Mouse (Mus musculus): ENCODE measurements at regions not wholly inside any gene's neighbourhood (a gene's known extent, or its start where the extent isn't known, plus 50 kb on each side); places are given as distances from the start of the nearest gene placed in this dataset.

DNA sequence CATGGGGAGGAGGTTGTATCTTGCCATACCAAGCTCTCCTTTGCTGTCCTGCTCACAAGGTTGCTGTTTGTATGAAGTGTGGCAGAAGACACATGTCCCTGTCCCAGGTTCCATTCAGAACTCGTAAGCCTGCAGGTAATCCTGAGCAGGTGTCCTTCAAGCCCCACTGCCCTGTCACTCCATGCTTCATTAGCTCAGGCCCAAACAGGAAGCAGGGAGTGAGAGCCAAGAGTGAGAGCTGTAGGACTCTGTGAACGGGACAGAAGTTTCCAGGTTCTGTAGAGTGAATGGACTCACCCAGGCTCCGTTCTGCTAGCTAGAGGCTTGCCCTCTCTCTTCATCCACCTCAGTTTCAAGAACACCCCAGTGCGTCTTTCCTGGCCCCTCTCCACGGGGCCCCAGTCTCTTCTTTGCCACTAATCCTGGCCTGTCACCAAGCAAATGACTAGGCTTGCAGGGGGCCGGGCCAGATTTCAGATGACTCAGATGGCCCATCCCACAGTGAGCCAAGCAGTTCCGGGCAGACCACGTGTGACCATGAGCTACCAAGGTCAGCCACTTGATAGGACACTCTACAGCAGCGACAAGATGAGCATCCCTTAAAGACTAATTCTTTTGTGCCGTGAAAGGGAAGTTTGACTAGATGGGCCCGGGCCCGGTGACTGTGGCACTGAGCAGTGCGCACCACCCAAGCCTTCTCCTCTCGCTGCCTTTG lies 54.4 kb upstream of the Ubr2 start:
- no peak for DNase-seq (ENCODE audit: low read depth)

DNA sequence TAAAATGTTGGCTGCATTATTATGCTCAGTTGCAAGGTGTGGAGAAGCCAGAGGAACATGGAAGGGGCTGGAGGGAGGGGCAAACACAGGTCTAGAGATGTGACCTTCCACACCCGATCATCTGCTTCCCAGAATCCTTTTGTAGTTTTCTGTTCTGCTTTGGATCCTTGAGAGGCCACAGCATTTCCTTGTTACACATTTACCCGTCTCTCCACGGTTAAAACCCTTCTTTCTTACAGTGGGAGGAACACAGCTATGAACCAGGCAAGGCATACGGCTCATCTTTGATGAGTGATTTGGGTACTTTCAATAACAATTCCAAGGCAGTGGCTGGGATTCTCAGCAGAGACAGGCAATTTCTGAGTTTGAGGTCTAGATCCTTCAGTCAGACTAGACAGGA lies 53.6 kb upstream of the Ubr2 start:
- no peak for DNase-seq (ENCODE audit: low read depth)

DNA sequence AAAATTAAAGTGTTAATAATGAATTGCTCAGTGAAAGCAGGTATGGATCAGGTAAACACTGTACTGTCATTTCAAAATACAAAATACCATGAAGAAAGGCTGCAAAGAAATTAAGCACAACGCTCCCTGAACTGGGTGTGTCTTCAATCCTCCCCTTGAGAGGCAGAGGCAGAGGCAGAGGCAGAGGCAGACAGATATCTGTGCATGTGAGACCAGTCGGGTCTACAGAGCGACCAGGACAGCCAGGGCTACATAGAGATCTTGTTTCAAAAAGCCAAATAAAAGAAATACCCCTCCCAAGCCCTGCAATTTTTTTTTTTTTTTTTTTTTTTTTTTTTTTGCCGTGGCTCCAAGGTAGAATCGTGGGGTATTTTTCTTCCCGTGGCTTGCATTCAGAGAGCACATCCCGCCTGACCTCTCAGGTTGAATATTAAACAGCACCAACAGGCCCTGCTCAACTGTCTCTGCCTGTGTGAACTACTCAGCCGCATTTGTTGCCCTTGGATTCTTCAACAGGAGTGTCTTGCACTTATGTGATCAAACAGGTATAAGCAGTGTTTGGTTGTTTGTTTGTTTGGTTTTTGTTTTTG lies 50.8 kb upstream of the Ubr2 start:
- no peak for DNase-seq (ENCODE audit: low read depth)

All from c-Kit-positive CD71-positive TER-119-negative erythroid progenitor cells, embryonic 14.5 days (primary cell).